Mouse (Mus musculus): ENCODE results near the gene Spty2d1.

DNA sequence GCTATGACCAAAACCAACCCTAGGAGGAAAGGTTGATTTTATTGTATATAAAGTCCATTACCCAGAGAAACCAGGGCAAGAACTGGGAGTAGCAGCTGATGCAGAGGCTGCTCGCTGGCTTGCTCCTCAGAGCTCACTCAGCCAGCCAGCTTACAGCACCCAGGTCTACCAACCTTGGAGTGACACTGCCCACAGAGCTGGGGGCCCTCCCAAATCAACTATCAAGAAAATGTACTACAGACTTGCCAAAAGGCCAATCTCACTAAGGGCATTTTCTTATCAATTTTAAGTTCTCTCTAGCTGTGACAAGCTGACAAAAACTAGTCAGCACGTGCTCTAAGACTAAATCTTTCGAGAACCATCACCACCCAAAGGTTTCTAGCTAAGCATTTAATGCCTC lies 12.7 kb downstream of the Spty2d1 start:
- TF ChIP-seq CTCF (IDR thresholded peaks at IDR 0.05; ENCODE audit: low read depth) (no peak), EP300 (IDR thresholded peaks at IDR 0.05; ENCODE audit: low read depth) (no peak)
